Mouse (Mus musculus): ENCODE data around the gene Optc. TPM values are rescaled to one million over a fixed set of nuclear protein-coding genes. Genes with fewer than 3 reads are reported as not detected.

Gene Optc
- total RNA-seq, 2 experiments from 2014 or later = 0.81 to 1.2 TPM

- no peak overlapping the region for H3K27ac ChIP-seq
- H3K4me3 ChIP-seq = no peak overlapping the region
- no peak for DNase-seq (ENCODE audit: extremely low spot score in 1 of 2, low spot score in 2 of 2)
- TF ChIP-seq CTCF (IDR thresholded peaks at IDR 0.05) = no peak
- intact Hi-C loops (cut with DNase I) = no loop called here
These were observed 30.9 kb downstream of the Optc start for GRCm38 (mm10) chr1:133876936-133877335.

- no peak for TF ChIP-seq CTCF (IDR thresholded peaks at IDR 0.05)
- Histone ChIP-seq H3K4me3 (no peak overlapping the region), H3K27ac (peak overlapping the region; percentile 36; the same call in 1 of the 2 replicates)
- DNase-seq (ENCODE audit: extremely low spot score in 1 of 2, low spot score in 2 of 2) = no peak
- intact Hi-C loops (cut with DNase I) = no loop called here
These were observed 34.5 kb downstream of the Optc start for GRCm38 (mm10) chr1:133873086-133873813.

- DNase-seq (ENCODE audit: extremely low spot score in 1 of 2, low spot score in 2 of 2) = no peak
- Histone ChIP-seq H3K4me3 (no peak overlapping the region), H3K27ac (peak overlapping the region; percentile 44)
- intact Hi-C loops (cut with DNase I) = no loop called here
- no peak for TF ChIP-seq CTCF (IDR thresholded peaks at IDR 0.05)
These were observed 36.6 kb downstream of the Optc start for GRCm38 (mm10) chr1:133871241-133871640.

GRCm38 (mm10) chr1:133869221-133869620 lies 38.6 kb downstream of the Optc start:
- no peak for TF ChIP-seq CTCF (IDR thresholded peaks at IDR 0.05)
- Histone ChIP-seq H3K4me3 (no peak overlapping the region), H3K27ac (no peak overlapping the region)
- intact Hi-C loops (cut with DNase I) = no loop called here
- DNase-seq (ENCODE audit: extremely low spot score in 1 of 2, low spot score in 2 of 2) = no peak

GRCm38 (mm10) chr1:133863257-133863997 lies 44.4 kb downstream of the Optc start:
- H3K4me3 ChIP-seq = no peak overlapping the region
- no peak for TF ChIP-seq CTCF (IDR thresholded peaks at IDR 0.05)
- DNase-seq (ENCODE audit: extremely low spot score in 1 of 2, low spot score in 2 of 2) = no peak
- intact Hi-C loops (cut with DNase I) = no loop called here
- peak overlapping the region; percentile 50; the same call in 1 of the 2 replicates for H3K27ac ChIP-seq

GRCm38 (mm10) chr1:133861028-133861427 lies 46.8 kb downstream of the Optc start:
- no peak overlapping the region for H3K4me3 ChIP-seq
- TF ChIP-seq CTCF (IDR thresholded peaks at IDR 0.05) = no peak
- no peak for DNase-seq (ENCODE audit: extremely low spot score in 1 of 2, low spot score in 2 of 2)
- intact Hi-C loops (cut with DNase I) = no loop called here
- H3K27ac ChIP-seq = no peak overlapping the region

- H3K4me3 ChIP-seq = no peak overlapping the region
- TF ChIP-seq CTCF (IDR thresholded peaks at IDR 0.05) = no peak
- no peak for DNase-seq (ENCODE audit: extremely low spot score in 1 of 2, low spot score in 2 of 2)
- no peak overlapping the region for H3K27ac ChIP-seq
- intact Hi-C loops (cut with DNase I) = no loop called here
These were observed 47.7 kb downstream of the Optc start for GRCm38 (mm10) chr1:133859821-133860711.

GRCm38 (mm10) chr1:133859257-133859656 lies 48.5 kb downstream of the Optc start:
- intact Hi-C loops (cut with DNase I) = no loop called here
- Histone ChIP-seq H3K27ac (no peak overlapping the region), H3K4me3 (no peak overlapping the region)
- TF ChIP-seq CTCF (IDR thresholded peaks at IDR 0.05) = no peak
- no peak for DNase-seq (ENCODE audit: extremely low spot score in 1 of 2, low spot score in 2 of 2)

- intact Hi-C loops (cut with DNase I) = no loop called here
- no peak overlapping the region for H3K27ac ChIP-seq
- H3K4me3 ChIP-seq = no peak overlapping the region
- no peak for TF ChIP-seq CTCF (IDR thresholded peaks at IDR 0.05)
- no peak for DNase-seq (ENCODE audit: extremely low spot score in 1 of 2, low spot score in 2 of 2)
These were observed 50.0 kb downstream of the Optc start for GRCm38 (mm10) chr1:133857781-133858180.

GRCm38 (mm10) chr1:133857171-133857570 lies 50.6 kb downstream of the Optc start:
- DNase-seq (ENCODE audit: extremely low spot score in 1 of 2, low spot score in 2 of 2) = no peak
- Histone ChIP-seq H3K27ac (no peak overlapping the region), H3K4me3 (no peak overlapping the region)
- TF ChIP-seq CTCF (IDR thresholded peaks at IDR 0.05) = no peak
- intact Hi-C loops (cut with DNase I) = no loop called here

- Histone ChIP-seq H3K4me3 (no peak overlapping the region), H3K27ac (no peak overlapping the region)
- intact Hi-C loops (cut with DNase I) = no loop called here
- no peak for DNase-seq (ENCODE audit: extremely low spot score in 1 of 2, low spot score in 2 of 2)
- TF ChIP-seq CTCF (IDR thresholded peaks at IDR 0.05) = no peak
These were observed 51.1 kb downstream of the Optc start for GRCm38 (mm10) chr1:133856655-133857054.

GRCm38 (mm10) chr1:133856133-133856541 lies 51.7 kb downstream of the Optc start:
- H3K27ac ChIP-seq = peak overlapping the region; percentile 90
- H3K4me3 ChIP-seq = no peak overlapping the region
- intact Hi-C loops (cut with DNase I) = no loop called here
- no peak for TF ChIP-seq CTCF (IDR thresholded peaks at IDR 0.05)
- no peak for DNase-seq (ENCODE audit: extremely low spot score in 1 of 2, low spot score in 2 of 2)

All from left cerebral cortex, adult 2 months (tissue).